Comparison of ENCODE assay signal across 1 mouse cellular context in genomic region chr17:46725273-46725672, GRCm38 (mm10).
TF ChIP-seq lines count a peak whose summit lies in the region.

No protein-coding gene starts in this region.

TF ChIP-seq in CH12.LX, 34 proteins besides CTCF, POLR2A, EP300 and RAD21 (continued from another document):
- TF ChIP-seq RCOR1 (conservative IDR thresholded peaks at IDR 0.05; ENCODE audit: low read depth, low read length), result no peak
- no peak for TF ChIP-seq ELF1 (IDR thresholded peaks at IDR 0.05; ENCODE audit: low read depth, low read length)
- no peak for TF ChIP-seq HCFC1 (IDR thresholded peaks at IDR 0.05; ENCODE audit: low read depth, low read length)
- TF ChIP-seq MEF2A (IDR thresholded peaks at IDR 0.05; ENCODE audit: borderline replicate concordance, low read depth, low read length), result no peak
- TF ChIP-seq JUND (conservative IDR thresholded peaks at IDR 0.05; ENCODE audit: low read depth, low read length), result no peak
- TF ChIP-seq MAFK (IDR thresholded peaks at IDR 0.05; ENCODE audit: insufficient replicate concordance, low read length), result no peak
- no peak for TF ChIP-seq PAX5 (IDR thresholded peaks at IDR 0.05; ENCODE audit: low read length)
- no peak for TF ChIP-seq MYC (IDR thresholded peaks at IDR 0.05; ENCODE audit: low read depth, low read length)
- no peak for TF ChIP-seq BHLHE40 (IDR thresholded peaks at IDR 0.05; ENCODE audit: low read depth, low read length)
- peak; percentile 25; the same call in 1 of the 2 replicates for TF ChIP-seq ZC3H11A (IDR thresholded peaks at IDR 0.05; ENCODE audit: low read depth, low read length)
- TF ChIP-seq SIN3A (IDR thresholded peaks at IDR 0.05; ENCODE audit: low read length), result no peak
